Mouse (Mus musculus): ENCODE measurements at regions not wholly inside any gene's neighbourhood (a gene's known extent, or its start where the extent isn't known, plus 50 kb on each side); places are given as distances from the start of the nearest gene placed in this dataset.

- CTCF ChIA-PET, result interaction anchor here in 1 of 4 experiments (0.6 kb wide), 2 partner anchors 97 to 368 kb away, joined by 3 to 4 read pairs; no protein-coding TSS in a partner anchor
- POLR2A ChIA-PET, result interaction anchor here in 1 of 4 experiments (0.6 kb wide), 1 partner anchor 207 kb away, joined by 4 read pairs; no protein-coding TSS in a partner anchor
Measured at GRCm38 (mm10) chr1:169160858-169161257, 370.4 kb downstream of the Nuf2 start.

GRCm38 (mm10) chr1:169160220-169160619 is 371.0 kb downstream of the Nuf2 start:
- ChIA-PET POLR2A (interaction anchor here in 1 of 4 experiments (0.6 kb wide), 1 partner anchor 297 kb away, joined by 3 read pairs; no protein-coding TSS in a partner anchor), CTCF (interaction anchor here in 1 of 4 experiments (0.6 kb wide), 1 partner anchor 367 kb away, joined by 3 read pairs; no protein-coding TSS in a partner anchor)

GRCm38 (mm10) chr1:169159786-169160185 is 371.5 kb downstream of the Nuf2 start:
- POLR2A ChIA-PET, result interaction anchor here in 1 of 4 experiments (0.6 kb wide), 1 partner anchor 297 kb away, joined by 3 read pairs; no protein-coding TSS in a partner anchor
- CTCF ChIA-PET, result no interaction called here

- ChIA-PET POLR2A (no interaction called here), CTCF (interaction anchor here in 1 of 4 experiments (0.6 kb wide), 1 partner anchor 171 kb away, joined by 3 read pairs; no protein-coding TSS in a partner anchor)
Measured at GRCm38 (mm10) chr1:169157496-169157895, 373.8 kb downstream of the Nuf2 start.

- POLR2A ChIA-PET, result no interaction called here
Measured at GRCm38 (mm10) chr1:169156875-169157274, 374.4 kb downstream of the Nuf2 start.

GRCm38 (mm10) chr1:169155484-169156459 is 375.5 kb downstream of the Nuf2 start:
- ChIA-PET POLR2A (interaction anchor here in 1 of 4 experiments (0.6 kb wide), 2 partner anchors 62 to 69 kb away, joined by 3 to 4 read pairs; no protein-coding TSS in a partner anchor), CTCF (no interaction called here)

More at GRCm38 (mm10) chr1:169156875-169157274, 374.4 kb downstream of the Nuf2 start:
- CTCF ChIA-PET, result no interaction called here

- POLR2A ChIA-PET, result no interaction called here
- CTCF ChIA-PET, result no interaction called here
Measured at GRCm38 (mm10) chr1:169142216-169142615, 389.0 kb downstream of the Nuf2 start.

GRCm38 (mm10) chr1:169140056-169140455 is 391.2 kb downstream of the Nuf2 start:
- ChIA-PET CTCF (interaction anchor here in 1 of 4 experiments (0.7 kb wide), 1 partner anchor 764 kb away, joined by 8 read pairs; no protein-coding TSS in a partner anchor), POLR2A (no interaction called here)

GRCm38 (mm10) chr1:169139507-169139906 is 391.8 kb downstream of the Nuf2 start:
- CTCF ChIA-PET, result interaction anchor here in 1 of 4 experiments (0.7 kb wide), 1 partner anchor 763 kb away, joined by 8 read pairs; no protein-coding TSS in a partner anchor
- POLR2A ChIA-PET, result no interaction called here

GRCm38 (mm10) chr1:169139184-169139486 is 392.1 kb downstream of the Nuf2 start:
- ChIA-PET POLR2A (no interaction called here), CTCF (no interaction called here)

- ChIA-PET CTCF (interaction anchor here in 1 of 4 experiments (0.6 kb wide), 1 partner anchor 246 kb away, joined by 3 read pairs; no protein-coding TSS in a partner anchor), POLR2A (no interaction called here)
Measured at GRCm38 (mm10) chr1:169138404-169139183, 392.7 kb downstream of the Nuf2 start.

- ChIA-PET CTCF (no interaction called here), POLR2A (no interaction called here)
Measured at GRCm38 (mm10) chr1:169135542-169135941, 395.7 kb downstream of the Nuf2 start.

- ChIA-PET POLR2A (no interaction called here), CTCF (no interaction called here)
Measured at GRCm38 (mm10) chr1:169103669-169104068, 427.6 kb downstream of the Nuf2 start.

- CTCF ChIA-PET, result no interaction called here
- POLR2A ChIA-PET, result no interaction called here
Measured at GRCm38 (mm10) chr1:169103113-169103512, 428.2 kb downstream of the Nuf2 start.

- POLR2A ChIA-PET, result no interaction called here
Measured at GRCm38 (mm10) chr1:169099221-169099620, 432.0 kb downstream of the Nuf2 start.

GRCm38 (mm10) chr1:169096737-169097136 is 434.5 kb downstream of the Nuf2 start:
- ChIA-PET POLR2A (no interaction called here), CTCF (no interaction called here)

More at GRCm38 (mm10) chr1:169099221-169099620, 432.0 kb downstream of the Nuf2 start:
- CTCF ChIA-PET, result no interaction called here

GRCm38 (mm10) chr1:169093602-169094354 is 437.5 kb downstream of the Nuf2 start:
- POLR2A ChIA-PET, result no interaction called here
- CTCF ChIA-PET, result no interaction called here

GRCm38 (mm10) chr1:169086032-169086431 is 445.2 kb downstream of the Nuf2 start:
- ChIA-PET POLR2A (no interaction called here), CTCF (interaction anchor here in 1 of 4 experiments (0.6 kb wide), 1 partner anchor 796 kb away, joined by 3 read pairs; no protein-coding TSS in a partner anchor)

GRCm38 (mm10) chr1:169080686-169081085 is 450.6 kb downstream of the Nuf2 start:
- ChIA-PET POLR2A (no interaction called here), CTCF (no interaction called here)
